Mouse (Mus musculus): ENCODE measurements around the gene Trio. TPM values are rescaled to one million over a fixed set of nuclear protein-coding genes. Genes with fewer than 3 reads are reported as not detected.

Gene Trio
- polyA plus RNA-seq, 1 experiment from 2014 or later: 69.8 TPM

DNA sequence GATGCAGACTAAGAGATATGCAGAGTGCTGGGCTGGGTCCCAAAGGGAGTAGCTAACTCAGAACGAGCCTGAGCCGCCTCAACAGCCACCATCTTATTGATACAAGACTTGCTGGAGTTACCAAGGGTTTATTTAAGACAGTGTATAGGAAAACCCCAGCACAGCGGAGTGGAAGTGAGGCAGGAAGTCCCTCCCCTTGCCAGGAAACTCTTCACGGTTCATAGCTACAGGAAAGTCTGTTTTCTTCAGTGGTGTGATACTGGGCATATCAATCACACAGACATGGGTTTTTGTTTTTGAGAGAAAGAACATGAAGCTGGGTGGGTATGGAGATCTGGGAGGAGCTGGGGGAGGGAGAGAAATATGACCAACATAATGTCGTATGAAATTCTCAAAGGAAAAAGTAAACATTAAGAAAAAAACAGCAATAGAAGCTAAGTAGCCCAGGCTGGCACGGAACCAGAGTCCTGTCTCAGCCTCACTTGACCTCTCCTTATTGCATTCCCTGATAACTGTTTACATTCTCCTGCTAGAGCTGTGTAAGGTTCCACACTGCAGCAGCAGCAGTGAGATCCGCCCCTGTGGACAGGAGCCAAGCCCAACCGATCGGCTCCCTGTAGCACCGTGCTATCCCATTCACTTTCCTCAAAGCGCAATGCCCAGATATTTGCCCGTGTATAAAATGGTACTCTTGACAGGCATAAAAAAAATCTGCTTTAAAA lies 240.2 kb downstream of the Trio start:
- Histone ChIP-seq H3K9ac (peak overlapping the region; percentile 12), H3K27me3 (no peaks in the 10 kb centered on the region), H3K4me3 (peak overlapping the region; percentile 50), H3K36me3 (no peaks in the 10 kb centered on the region), H3K27ac (peak overlapping the region; percentile 98), H3K4me1 (peaks cover 95% of the 10 kb centered on the region), H3K9me3 (no peaks in the 10 kb centered on the region), H3K4me2 (replicated peaks) (peak overlapping the region; percentile 59)
- ATAC-seq (ENCODE audit: insufficient number of reproducible peaks, insufficient read depth, low FRiP score, low TSS enrichment): no peak; the same call in 1 of the 2 replicates
- WGBS: 26% methylated on average over 12 of the region's 12 CpGs

DNA sequence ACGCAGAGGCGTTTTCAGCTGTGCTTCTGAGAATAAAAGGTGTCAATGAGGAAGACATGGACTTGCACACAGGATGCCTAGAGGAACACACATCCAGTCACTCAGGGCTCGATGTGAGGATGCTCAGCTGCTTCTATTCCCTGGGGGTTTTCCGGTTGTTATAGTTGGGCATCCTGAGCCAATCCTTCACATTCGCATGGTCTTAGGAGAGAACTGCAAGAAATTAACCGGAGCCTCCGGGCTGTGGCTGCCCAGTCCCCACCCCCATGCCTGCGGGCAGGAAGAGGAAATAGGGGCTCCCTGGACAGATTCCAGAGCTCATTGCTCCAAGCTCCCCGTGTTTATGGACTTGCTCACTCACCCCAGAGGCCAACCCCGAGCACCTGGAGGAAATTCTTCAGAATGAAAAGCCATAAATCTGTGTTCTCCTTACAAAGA lies 241.5 kb downstream of the Trio start:
- peak overlapping the region; percentile 59 for H3K4me2 ChIP-seq (replicated peaks)
- no peaks in the 10 kb centered on the region for H3K9me3 ChIP-seq
- H3K4me1 ChIP-seq: peaks cover 95% of the 10 kb centered on the region
- H3K27ac ChIP-seq: peak overlapping the region; percentile 98
- H3K4me3 ChIP-seq: peak overlapping the region; percentile 50; the same call in 1 of the 2 replicates
- H3K36me3 ChIP-seq: no peaks in the 10 kb centered on the region
- H3K9ac ChIP-seq: peak overlapping the region; percentile 49
- H3K27me3 ChIP-seq: no peaks in the 10 kb centered on the region
- 19% methylated on average over 10 of the region's 10 CpGs for WGBS
- ATAC-seq (ENCODE audit: insufficient number of reproducible peaks, insufficient read depth, low FRiP score, low TSS enrichment): no peak

GRCm38 (mm10) chr15:27783541-27784125 lies 242.0 kb downstream of the Trio start:
- H3K4me2 ChIP-seq (replicated peaks): peak overlapping the region; percentile 59
- H3K36me3 ChIP-seq: no peaks in the 10 kb centered on the region
- H3K4me1 ChIP-seq: peaks cover 95% of the 10 kb centered on the region
- H3K9me3 ChIP-seq: no peaks in the 10 kb centered on the region
- H3K4me3 ChIP-seq: peak overlapping the region; percentile 50; the same call in 1 of the 2 replicates
- no peaks in the 10 kb centered on the region for H3K27me3 ChIP-seq
- H3K27ac ChIP-seq: peak overlapping the region; percentile 98
- H3K9ac ChIP-seq: peak overlapping the region; percentile 49
- ATAC-seq (ENCODE audit: insufficient number of reproducible peaks, insufficient read depth, low FRiP score, low TSS enrichment): no peak
- WGBS: 23% methylated on average over 12 of the region's 12 CpGs

DNA sequence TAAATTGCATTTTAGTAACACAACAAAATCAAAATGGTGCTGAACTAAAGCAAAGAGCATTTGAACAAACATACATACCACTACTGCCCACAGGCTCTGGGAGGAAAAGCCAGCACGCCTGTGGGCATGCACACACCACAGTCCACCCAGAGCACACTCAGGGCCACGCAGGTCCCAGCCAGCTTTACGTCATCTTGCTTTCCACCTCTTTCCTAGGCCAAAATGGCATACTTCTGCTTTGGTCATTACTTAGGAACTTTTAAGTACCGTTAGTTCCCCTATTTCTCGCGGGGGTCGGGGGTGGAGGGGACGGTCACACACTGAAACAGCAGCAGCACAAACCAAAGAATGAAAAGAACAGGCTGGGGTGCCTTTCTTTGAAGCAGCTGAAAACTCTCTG lies 242.6 kb downstream of the Trio start:
- ATAC-seq (ENCODE audit: insufficient number of reproducible peaks, insufficient read depth, low FRiP score, low TSS enrichment): no peak
- Histone ChIP-seq H3K9ac (peak overlapping the region; percentile 49; the same call in 1 of the 2 replicates), H3K4me3 (peak overlapping the region; percentile 50; the same call in 1 of the 2 replicates), H3K27me3 (no peaks in the 10 kb centered on the region), H3K4me1 (peaks cover 97% of the 10 kb centered on the region), H3K4me2 (replicated peaks) (peak overlapping the region; percentile 59), H3K9me3 (no peaks in the 10 kb centered on the region), H3K36me3 (no peaks in the 10 kb centered on the region), H3K27ac (peak overlapping the region; percentile 98)
- 31% methylated on average over 8 of the region's 8 CpGs for WGBS

- peak; percentile 59 for ATAC-seq (ENCODE audit: insufficient number of reproducible peaks, insufficient read depth, low FRiP score, low TSS enrichment)
- Histone ChIP-seq H3K27ac (peak overlapping the region; percentile 98), H3K4me3 (no peak overlapping the region), H3K4me1 (peaks cover 97% of the 10 kb centered on the region), H3K4me2 (replicated peaks) (peak overlapping the region; percentile 25), H3K9ac (no peak overlapping the region), H3K9me3 (no peaks in the 10 kb centered on the region), H3K27me3 (no peaks in the 10 kb centered on the region), H3K36me3 (no peaks in the 10 kb centered on the region)
- WGBS: 27% methylated on average over 15 of the region's 15 CpGs
Observed at GRCm38 (mm10) chr15:27782383-27783036, 243.1 kb downstream of the Trio start.

DNA sequence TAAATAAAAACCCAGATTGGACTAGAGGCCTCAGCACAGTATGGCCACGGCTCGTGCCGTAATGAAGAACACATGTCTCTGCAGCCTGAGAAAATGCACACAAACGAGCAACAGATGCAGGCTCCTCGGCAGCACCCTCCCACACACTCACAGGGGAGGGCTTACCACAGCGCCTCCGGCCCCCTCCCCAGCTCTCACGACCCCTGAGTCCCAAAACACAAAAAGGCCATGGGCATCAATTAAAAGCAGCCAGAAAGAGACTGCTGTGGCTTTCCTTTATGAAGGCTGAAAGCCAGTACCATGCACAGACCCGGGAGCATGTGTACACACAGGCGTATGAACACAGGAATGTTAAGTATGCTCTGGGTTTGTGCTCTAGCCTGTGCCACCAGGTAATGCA lies 245.8 kb downstream of the Trio start:
- H3K9me3 ChIP-seq: no peaks in the 10 kb centered on the region
- H3K4me3 ChIP-seq: no peak overlapping the region
- peak overlapping the region; percentile 98 for H3K27ac ChIP-seq
- H3K36me3 ChIP-seq: 0 out of 2 replicates have a peak, but pooled peaks cover 3% of the 10 kb centered on the region
- ATAC-seq (ENCODE audit: insufficient number of reproducible peaks, insufficient read depth, low FRiP score, low TSS enrichment): peak; percentile 79
- no peaks in the 10 kb centered on the region for H3K27me3 ChIP-seq
- peak overlapping the region; percentile 30 for H3K4me2 ChIP-seq (replicated peaks)
- H3K4me1 ChIP-seq: peaks cover 97% of the 10 kb centered on the region
- no peak overlapping the region for H3K9ac ChIP-seq
- 11% methylated on average over 10 of the region's 10 CpGs for WGBS

- Histone ChIP-seq H3K4me3 (no peak overlapping the region), H3K9ac (no peak overlapping the region), H3K4me1 (peaks cover 95% of the 10 kb centered on the region), H3K27me3 (no peaks in the 10 kb centered on the region), H3K36me3 (0 out of 2 replicates have a peak, but pooled peaks cover 3% of the 10 kb centered on the region), H3K27ac (peak overlapping the region; percentile 98), H3K9me3 (no peaks in the 10 kb centered on the region), H3K4me2 (replicated peaks) (peak overlapping the region; percentile 30)
- 13% methylated on average over 11 of the region's 11 CpGs for WGBS
- no peak for ATAC-seq (ENCODE audit: insufficient number of reproducible peaks, insufficient read depth, low FRiP score, low TSS enrichment)
Observed at GRCm38 (mm10) chr15:27779398-27779797, 246.2 kb downstream of the Trio start.

- H3K4me2 ChIP-seq (replicated peaks): peak overlapping the region; percentile 49
- no peak overlapping the region for H3K9ac ChIP-seq
- peaks cover 13% of the 10 kb centered on the region for H3K36me3 ChIP-seq
- H3K9me3 ChIP-seq: no peaks in the 10 kb centered on the region
- no peaks in the 10 kb centered on the region for H3K27me3 ChIP-seq
- H3K27ac ChIP-seq: peak overlapping the region; percentile 98
- no peak overlapping the region for H3K4me3 ChIP-seq
- ATAC-seq (ENCODE audit: insufficient number of reproducible peaks, insufficient read depth, low FRiP score, low TSS enrichment): peak; percentile 49; the same call in 1 of the 2 replicates
- peaks cover 83% of the 10 kb centered on the region for H3K4me1 ChIP-seq
- WGBS: 6% methylated on average over 3 of the region's 3 CpGs
Observed at GRCm38 (mm10) chr15:27778256-27778655, 247.4 kb downstream of the Trio start.

DNA sequence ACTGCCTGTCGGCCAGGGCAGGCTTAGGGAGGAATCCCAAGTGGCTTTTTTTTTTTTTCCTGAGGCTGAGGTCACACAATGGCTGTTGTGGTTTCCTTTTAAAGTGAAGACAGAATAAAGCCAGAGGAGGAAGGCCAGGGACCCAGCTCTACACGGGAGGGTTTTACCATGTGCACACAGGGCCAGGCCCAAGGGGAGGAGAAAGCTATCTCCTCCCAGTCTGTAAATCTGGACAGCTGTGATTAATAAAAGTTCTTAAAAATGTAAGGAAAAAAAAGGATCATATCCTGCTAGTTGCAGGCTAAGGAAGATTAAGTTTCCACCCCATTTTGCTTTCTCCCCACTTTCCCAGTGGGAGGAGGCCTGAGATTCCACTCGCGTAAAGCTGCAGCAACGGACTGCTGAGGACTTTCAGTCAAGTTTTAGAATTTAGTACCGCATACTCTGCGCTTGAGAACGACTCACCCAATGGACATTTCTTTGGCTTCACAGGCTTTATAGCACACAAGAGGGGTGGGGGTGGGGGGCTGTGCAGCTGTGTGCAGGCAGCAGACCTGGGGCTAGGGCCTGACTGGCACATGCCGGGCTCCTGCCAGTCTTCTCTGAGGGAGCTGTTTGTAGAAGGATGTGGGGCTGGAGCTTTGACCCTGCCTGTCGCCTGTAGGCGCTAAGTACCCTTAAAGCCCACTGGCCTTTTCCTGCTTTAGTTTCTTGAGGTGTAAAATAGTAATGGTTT lies 248.0 kb downstream of the Trio start:
- H3K9ac ChIP-seq: no peak overlapping the region
- no peaks in the 10 kb centered on the region for H3K9me3 ChIP-seq
- peak overlapping the region; percentile 49 for H3K4me2 ChIP-seq (replicated peaks)
- H3K4me3 ChIP-seq: no peak overlapping the region
- no peak for ATAC-seq (ENCODE audit: insufficient number of reproducible peaks, insufficient read depth, low FRiP score, low TSS enrichment)
- H3K4me1 ChIP-seq: peaks cover 82% of the 10 kb centered on the region
- peaks cover 18% of the 10 kb centered on the region for H3K36me3 ChIP-seq
- H3K27me3 ChIP-seq: no peaks in the 10 kb centered on the region
- WGBS: 6% methylated on average over 11 of the region's 11 CpGs
- peak overlapping the region; percentile 98 for H3K27ac ChIP-seq

- Histone ChIP-seq H3K27me3 (no peaks in the 10 kb centered on the region), H3K4me1 (peaks cover 78% of the 10 kb centered on the region), H3K9me3 (no peaks in the 10 kb centered on the region), H3K27ac (no peak overlapping the region), H3K4me2 (replicated peaks) (no peak overlapping the region), H3K4me3 (no peak overlapping the region), H3K36me3 (peaks cover 43% of the 10 kb centered on the region), H3K9ac (no peak overlapping the region)
- 72% methylated on average over 7 of the region's 7 CpGs for WGBS
- ATAC-seq (ENCODE audit: insufficient number of reproducible peaks, insufficient read depth, low FRiP score, low TSS enrichment): no peak
Observed at GRCm38 (mm10) chr15:27774481-27774880, 251.2 kb downstream of the Trio start.

DNA sequence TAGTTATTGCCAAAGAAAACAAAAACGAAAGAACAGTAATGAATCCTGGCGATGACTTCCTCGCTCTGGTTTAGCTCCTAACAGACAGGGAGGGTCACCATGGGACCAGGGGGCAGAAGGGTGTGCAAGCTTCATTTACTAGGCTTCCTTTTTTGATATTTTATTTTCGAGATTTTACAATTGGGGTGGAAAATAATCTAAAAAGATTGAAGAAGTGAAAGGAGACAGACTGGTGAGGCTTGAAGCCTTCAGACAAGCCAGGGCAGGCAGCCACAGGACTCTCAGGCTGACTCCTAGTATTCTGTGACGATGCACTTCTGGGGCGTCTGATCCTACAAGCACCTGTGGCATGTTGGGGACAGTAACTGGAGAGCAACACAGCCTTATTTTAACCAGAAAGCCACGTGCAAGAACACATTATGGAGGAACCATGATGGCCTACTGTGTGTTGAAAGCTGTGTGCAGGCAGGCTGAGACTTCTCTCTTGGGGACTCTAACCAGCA lies 253.5 kb downstream of the Trio start:
- H3K36me3 ChIP-seq: peaks cover 65% of the 10 kb centered on the region
- H3K9ac ChIP-seq: no peak overlapping the region
- H3K4me3 ChIP-seq: no peak overlapping the region
- ATAC-seq (ENCODE audit: insufficient number of reproducible peaks, insufficient read depth, low FRiP score, low TSS enrichment): no peak
- WGBS: 68% methylated on average over 7 of the region's 7 CpGs
- peak overlapping the region; percentile 61 for H3K27ac ChIP-seq
- H3K27me3 ChIP-seq: no peaks in the 10 kb centered on the region
- no peaks in the 10 kb centered on the region for H3K9me3 ChIP-seq
- peaks cover 66% of the 10 kb centered on the region for H3K4me1 ChIP-seq
- H3K4me2 ChIP-seq (replicated peaks): no peak overlapping the region
